Mouse (Mus musculus) C2C12 (cell line): ENCODE data around the gene Igsf11. TPM values are rescaled to one million over a fixed set of nuclear protein-coding genes. Genes with fewer than 3 reads are reported as not detected.

Experiments used
- H3K27me3 ChIP-seq: one replicate; pipeline ENCODE4 v1.6.1; 2011; ENCODE audit not compliant: control insufficient read depth, insufficient read depth, insufficient read length
- H3K36me3 ChIP-seq: one replicate; pipeline ENCODE4 v1.6.1; 2011; ENCODE audit not compliant: control insufficient read depth, insufficient read depth
- H3K4me3 ChIP-seq: one replicate; pipeline ENCODE4 v1.5.1; 2011; ENCODE audit warnings: mild to moderate bottlenecking, control low read depth; ENCODE audit not compliant: poor library complexity, insufficient read depth, severe bottlenecking
- H3K79me2 ChIP-seq: one replicate; pipeline ENCODE4 v1.6.1; 2011; ENCODE audit not compliant: control insufficient read depth, insufficient read depth
- H3K79me3 ChIP-seq: one replicate; pipeline ENCODE4 v1.6.1; 2011; ENCODE audit warnings: low read depth, control low read depth
- H3ac ChIP-seq: one replicate; pipeline ENCODE3; 2011; ENCODE audit warnings: low read depth; ENCODE audit not compliant: control insufficient read depth, insufficient read length
- CEBPB ChIP-seq: IDR thresholded peaks from one replicate; pipeline ENCODE4 v1.6.1; 2011; ENCODE audit warnings: low read depth, mild to moderate bottlenecking, control low read depth, moderate library complexity
- CTCF ChIP-seq: IDR thresholded peaks from one replicate; pipeline ENCODE4 v1.5.1; 2011; ENCODE audit not compliant: control insufficient read depth, insufficient read depth, insufficient read length
- FOSL1 ChIP-seq: IDR thresholded peaks from one replicate; pipeline ENCODE4 v1.8.0; 2011; ENCODE audit warnings: mild to moderate bottlenecking, low read length; ENCODE audit not compliant: poor library complexity, insufficient read depth, severe bottlenecking
- MAX ChIP-seq: IDR thresholded peaks from one replicate; pipeline ENCODE4 v1.6.1; 2011; ENCODE audit warnings: mild to moderate bottlenecking, control low read depth
- MYOD1 ChIP-seq: IDR thresholded peaks from one replicate; pipeline ENCODE4 v1.6.1; 2011; ENCODE audit warnings: low read depth; ENCODE audit not compliant: control insufficient read depth, insufficient read length
- MYOG ChIP-seq: IDR thresholded peaks from one replicate; pipeline ENCODE4 v1.6.1; 2011; ENCODE audit not compliant: control insufficient read depth, insufficient read length; ENCODE audit errors: extremely low read depth
- USF1 ChIP-seq: IDR thresholded peaks from one replicate; pipeline ENCODE4 v1.6.1; 2011; ENCODE audit warnings: low read depth, mild to moderate bottlenecking, control low read depth, moderate library complexity
- polyA plus RNA-seq: library from polyadenylated mRNA; unstranded; fragments of >200 nt; fragmentation: generic; extraction: Trizol; gene quantifications from one replicate; pipeline ENCODE4 v1.2.1, GENCODE M21; 2012; ENCODE audit warnings: missing spikeins

The Igsf11 gene
- polyA plus RNA-seq, 1 experiment, result 7.7 TPM

- Histone ChIP-seq H3ac (no peak overlapping the region), H3K79me2 (no peaks in the 10 kb centered on the region), H3K36me3 (no peaks in the 10 kb centered on the region), H3K27me3 (no peaks in the 10 kb centered on the region), H3K4me3 (no peak overlapping the region), H3K79me3 (no peaks in the 10 kb centered on the region)
- TF ChIP-seq FOSL1 (no peak), MYOD1 (no peak), USF1 (no peak), MAX (no peak), CTCF (no peak), MYOG (no peak), CEBPB (no peak)
These were observed 6.5 kb downstream of the Igsf11 start for GRCm38 (mm10) chr16:38898816-38899425.

GRCm38 (mm10) chr16:38900024-38900423 lies 7.6 kb downstream of the Igsf11 start:
- Histone ChIP-seq H3K79me2 (no peaks in the 10 kb centered on the region), H3K36me3 (no peaks in the 10 kb centered on the region), H3K79me3 (no peaks in the 10 kb centered on the region), H3K4me3 (no peak overlapping the region), H3ac (no peak overlapping the region), H3K27me3 (no peaks in the 10 kb centered on the region)
- TF ChIP-seq MAX (no peak), CEBPB (peak; percentile 78), MYOD1 (no peak)

GRCm38 (mm10) chr16:38902111-38902778 lies 9.8 kb downstream of the Igsf11 start:
- TF ChIP-seq MAX (no peak), MYOD1 (no peak), CTCF (peak; percentile 95), FOSL1 (no peak), CEBPB (no peak), USF1 (no peak), MYOG (no peak)
- Histone ChIP-seq H3ac (peak overlapping the region; percentile 77), H3K36me3 (no peaks in the 10 kb centered on the region), H3K27me3 (no peaks in the 10 kb centered on the region), H3K4me3 (peak overlapping the region; percentile 36), H3K79me3 (no peaks in the 10 kb centered on the region), H3K79me2 (no peaks in the 10 kb centered on the region)

GRCm38 (mm10) chr16:38903020-38903419 lies 10.5 kb downstream of the Igsf11 start:
- TF ChIP-seq MAX, result no peak
- no peak for TF ChIP-seq USF1
- no peak for TF ChIP-seq MYOD1
- no peak for TF ChIP-seq CEBPB
- no peak for TF ChIP-seq FOSL1
- TF ChIP-seq MYOG, result no peak
- TF ChIP-seq CTCF, result no peak
- Histone ChIP-seq H3K79me3 (no peaks in the 10 kb centered on the region), H3K36me3 (no peaks in the 10 kb centered on the region), H3ac (no peak overlapping the region), H3K79me2 (no peaks in the 10 kb centered on the region), H3K27me3 (no peaks in the 10 kb centered on the region), H3K4me3 (no peak overlapping the region)

- H3ac ChIP-seq, result no peak overlapping the region
- H3K79me3 ChIP-seq, result no peaks in the 10 kb centered on the region
- H3K79me2 ChIP-seq, result no peaks in the 10 kb centered on the region
- H3K4me3 ChIP-seq, result no peak overlapping the region
- no peaks in the 10 kb centered on the region for H3K27me3 ChIP-seq
- TF ChIP-seq CTCF (no peak), USF1 (no peak), FOSL1 (no peak), MYOG (no peak), CEBPB (no peak), MYOD1 (no peak), MAX (no peak)
- no peaks in the 10 kb centered on the region for H3K36me3 ChIP-seq
These were observed 11.7 kb downstream of the Igsf11 start for GRCm38 (mm10) chr16:38904202-38904601.

GRCm38 (mm10) chr16:38905911-38906310 lies 13.4 kb downstream of the Igsf11 start:
- no peaks in the 10 kb centered on the region for H3K79me3 ChIP-seq
- no peaks in the 10 kb centered on the region for H3K79me2 ChIP-seq
- H3ac ChIP-seq, result no peak overlapping the region
- H3K27me3 ChIP-seq, result no peaks in the 10 kb centered on the region
- H3K36me3 ChIP-seq, result no peaks in the 10 kb centered on the region
- H3K4me3 ChIP-seq, result no peak overlapping the region
- TF ChIP-seq CTCF, result no peak
- no peak for TF ChIP-seq USF1
- TF ChIP-seq MYOD1, result no peak
- TF ChIP-seq FOSL1, result no peak
- TF ChIP-seq MYOG, result no peak
- no peak for TF ChIP-seq MAX
- TF ChIP-seq CEBPB, result no peak
